Comparison of ENCODE assay signal across 16 mouse cellular contexts in the genomic region with DNA sequence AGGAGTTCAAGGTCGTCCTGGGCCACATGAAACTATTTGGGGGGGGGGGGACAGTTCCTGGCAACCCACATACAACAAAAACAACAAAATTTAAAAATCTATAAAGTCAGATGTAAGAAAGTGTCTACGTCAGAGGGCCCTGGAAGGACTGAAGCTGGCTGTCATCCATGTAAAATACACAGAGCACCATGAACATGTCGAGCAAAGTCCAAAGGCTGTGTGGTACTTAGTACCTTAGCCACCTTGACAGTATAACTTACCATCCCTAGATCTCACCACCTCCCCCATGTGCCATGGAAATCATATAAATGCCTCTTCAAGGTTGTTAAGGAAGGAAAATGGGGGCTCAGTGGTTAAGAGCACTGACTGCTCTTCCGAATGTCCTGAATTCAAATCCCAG.
"Had no signal": no experiment of that assay in that cellular context is flagged by ENCODE, and none has a peak within 500 bp of the region (broad histone marks: within the 10 kb centered on the region; RNA-seq: fewer than 3 reads in every experiment).

No protein-coding gene starts in this region.

- DNase-seq: retina, postnatal 1 day; right cerebral cortex, adult 18-20 months; right cerebral cortex, postnatal 14 days; right cerebral cortex, postnatal 25 days; right cerebral cortex, postnatal 4 days; spleen, adult 18-20 months; thymus, adult 18-20 months; thymus, adult 2 months; thymus, postnatal 14 days; thymus, postnatal 25 days; thymus, postnatal 36 days; thymus, postnatal 4 days had no signal

- H3K27me3 ChIP-seq: neural tube, embryonic 13.5 days; neural tube, embryonic 15.5 days; stomach, embryonic 15.5 days had no signal

- H3K4me1 ChIP-seq: neural tube, embryonic 15.5 days; stomach, embryonic 15.5 days had no signal

- H3K9ac ChIP-seq: neural tube, embryonic 13.5 days; neural tube, embryonic 15.5 days; stomach, embryonic 15.5 days had no signal

- H3K9me3 ChIP-seq: neural tube, embryonic 13.5 days; neural tube, embryonic 15.5 days; stomach, embryonic 15.5 days had no signal

- H3K4me2 ChIP-seq: neural tube, embryonic 13.5 days; neural tube, embryonic 15.5 days; stomach, embryonic 15.5 days had no signal

- H3K27ac ChIP-seq: neural tube, embryonic 13.5 days; neural tube, embryonic 15.5 days; stomach, embryonic 15.5 days; stomach, postnatal 0 days had no signal

- H3K36me3 ChIP-seq: neural tube, embryonic 13.5 days; neural tube, embryonic 15.5 days had no signal

- H3K4me3 ChIP-seq: neural tube, embryonic 13.5 days; neural tube, embryonic 15.5 days; stomach, embryonic 15.5 days had no signal
